Mouse (Mus musculus) mouse trophoblast stem cell (cell line): Measurements from ENCODE around the gene Gm21541.
"Not testable (repeated sequence)": the region's sequence is repeated elsewhere in the genome, so short reads cannot be mapped to it uniquely, and the experiment has no call there.

Experiments used
- in situ Hi-C, 2 experiments: fragments of 300-500 bp; cut with MseI, MboI; formaldehyde crosslinking; loops; 2 replicates in 1 of 2; 3 replicates in 1 of 2; pipeline ENCODE4 v1.15.1; 2025

Gm21541 gene

DNA sequence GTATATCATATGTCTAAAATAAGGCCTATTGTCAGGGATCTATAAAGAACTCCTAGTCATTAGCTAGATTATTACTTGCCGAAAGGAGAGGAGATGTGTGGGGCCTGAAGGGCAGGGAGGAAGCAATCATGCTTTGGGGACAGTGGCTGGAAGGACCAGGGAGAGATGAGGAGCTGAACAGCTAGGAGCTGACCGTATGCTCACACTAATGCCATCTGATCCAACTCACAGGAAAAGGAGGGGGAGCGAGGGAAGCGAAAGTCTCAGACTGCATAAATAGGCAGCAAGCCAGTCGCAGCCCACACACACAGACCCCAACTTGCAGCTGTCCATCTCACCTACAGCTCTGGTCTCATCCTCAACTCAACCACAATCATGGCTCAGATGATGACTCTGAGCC, at the start of gene Gm21541:
Gene Gm21541 (plus strand): TSS at position 301 of the 400 bp plus-strand sequence.
- in situ Hi-C loops, result not testable (repeated sequence)

GRCm38 (mm10) chr4:41941272-41941671, 37.9 kb downstream of the Gm21541 start, which contains the start of gene Gm20878:
Gm20878 (plus strand) TSS chr4:41941572.
- in situ Hi-C loops, result not testable (repeated sequence)
